Mouse (Mus musculus): ENCODE data around the gene Gm10591. TPM values are rescaled to one million over a fixed set of nuclear protein-coding genes. Genes with fewer than 3 reads are reported as not detected.
"Not testable (repeated sequence)": the region's sequence is repeated elsewhere in the genome, so short reads cannot be mapped to it uniquely, and the experiment has no call there.

Gm10591 gene
- not detected for total RNA-seq (2021)

- not testable (repeated sequence) for DNase-seq
Observed at GRCm38 (mm10) chr4:42611895-42612294, at the start of gene Gm10591. TSS of gene Gm10591 (plus strand) at chr4:42612195.

- DNase-seq = not testable (repeated sequence)
Observed at GRCm38 (mm10) chr4:42629419-42629818, 17.4 kb downstream of the Gm10591 start, which contains the start of gene Gm2564. TSS of gene Gm2564 (plus strand) at chr4:42629719.

- DNase-seq = not testable (repeated sequence)
Observed at GRCm38 (mm10) chr4:42654951-42655350, 43.0 kb downstream of the Gm10591 start, which contains the start of gene Ccl27b. TSS of gene Ccl27b (plus strand) at chr4:42655251.

GRCm38 (mm10) chr4:42661793-42662192, 49.8 kb downstream of the Gm10591 start, which contains the start of gene Il11ra2:
TSS of gene Il11ra2 (minus strand) at chr4:42661893.
- not testable (repeated sequence) for DNase-seq

Other genes with a start within 250 kb of the Gm10591 start
- gene Gm21586, start 172.8 kb upstream of the Gm10591 start, total RNA-seq (2021) = not detected
- under 1 TPM in 1 of 2 experiments, not detected in 1; 0.12 TPM for gene Gm2163, start 145.4 kb upstream of the Gm10591 start, total RNA-seq (2021)
- not detected for gene Fam205a2, start 84.0 kb upstream of the Gm10591 start, total RNA-seq (2021)
- under 1 TPM; 0.68 to 0.81 TPM for gene Gm2564, start 17.5 kb downstream of the Gm10591 start, total RNA-seq (2021)
- not detected for gene Ccl27b, start 43.1 kb downstream of the Gm10591 start, total RNA-seq (2021)
- gene Il11ra2, start 49.7 kb downstream of the Gm10591 start, total RNA-seq (2021) = not detected
- gene 4930578G10Rik, start 123.3 kb downstream of the Gm10591 start, total RNA-seq (2021) = not detected
- not detected for gene Ccl19, start 144.4 kb downstream of the Gm10591 start, total RNA-seq (2021)
- gene Ccl21a, start 161.8 kb downstream of the Gm10591 start, total RNA-seq (2021) = 10 to 100 TPM; 10.4 to 14.7 TPM
- gene Fam205a1, start 241.7 kb downstream of the Gm10591 start, total RNA-seq (2021) = not detected
- gene Gm12394, start 244.6 kb downstream of the Gm10591 start, total RNA-seq (2021) = not detected

All from heart, postnatal 4 days (tissue).